Mouse (Mus musculus) hindbrain, embryonic 16.5 days (tissue): Measurements from ENCODE around the gene Zeb2. TPM values are rescaled to one million over a fixed set of nuclear protein-coding genes. Genes with fewer than 3 reads are reported as not detected.

Source experiments
- ATAC-seq: fragments of 200-750 bp; cut with Nextera tagmentation; 2 replicates; pipeline ENCODE4 v1.8.0; 2017; ENCODE audit warnings: moderate TSS enrichment, moderate library complexity
- H3K27ac ChIP-seq: fragments of 300-500 bp; sonication (generic); 2 replicates; pipeline ENCODE4 v1.5.1; 2014; ENCODE audit warnings: low read depth, mild to moderate bottlenecking, control low read depth, low read length, moderate library complexity
- H3K27me3 ChIP-seq: fragments of 300-500 bp; sonication (generic); replicated peaks from 2 replicates; pipeline ENCODE4 v1.6.1; 2014; ENCODE audit warnings: low read length; ENCODE audit not compliant: control insufficient read depth, insufficient read depth
- H3K36me3 ChIP-seq: fragments of 300-500 bp; sonication (generic); 2 replicates; pipeline ENCODE4 v1.6.1; 2014; ENCODE audit warnings: mild to moderate bottlenecking, low read length, moderate library complexity, mixed read lengths; ENCODE audit not compliant: control insufficient read depth, insufficient read depth
- H3K4me1 ChIP-seq: fragments of 300-500 bp; sonication (generic); 2 replicates; pipeline ENCODE4 v1.6.1; 2014; ENCODE audit warnings: low read depth, low read length; ENCODE audit not compliant: control insufficient read depth, insufficient read depth
- H3K4me2 ChIP-seq: fragments of 300-500 bp; sonication (generic); 2 replicates; pipeline ENCODE4 v1.6.1; 2014; ENCODE audit warnings: mild to moderate bottlenecking, low read length, control low read depth, moderate library complexity
- H3K4me3 ChIP-seq: fragments of 300-500 bp; sonication (generic); 2 replicates; pipeline ENCODE4 v1.5.1; 2014; ENCODE audit warnings: mild to moderate bottlenecking, low read length, control low read depth, moderate library complexity
- H3K9ac ChIP-seq: fragments of 300-500 bp; sonication (generic); 2 replicates; pipeline ENCODE4 v1.6.1; 2014; ENCODE audit warnings: low read depth, mild to moderate bottlenecking, control low read depth, low read length, moderate library complexity
- H3K9me3 ChIP-seq: fragments of 300-500 bp; sonication (generic); 2 replicates; pipeline ENCODE4 v1.6.1; 2014; ENCODE audit warnings: mild to moderate bottlenecking, low read length, moderate library complexity; ENCODE audit not compliant: control insufficient read depth
- WGBS: fragments of 180-500 bp; shearing (Covaris S2); extraction: QIAGEN DNeasy Blood & Tissue Kit; methylation state at CpG from one replicate; pipeline ENCODE4 v1.1.7; 2014; 5-methylcytosine and 5-hydroxymethylcytosine counted together
- polyA plus RNA-seq: library from polyadenylated mRNA; unstranded; fragments of >200 nt; fragmentation: Nextera tagmentation; extraction: Ambion mirVana; gene quantifications from 2 replicates; pipeline ENCODE4 v1.2.1, GENCODE M21; 2015

Zeb2 gene
- polyA plus RNA-seq, 1 experiment from 2014 or later = 30.3 TPM

- Histone ChIP-seq H3K4me1 (peaks cover 6% of the 10 kb centered on the region), H3K27me3 (no peaks in the 10 kb centered on the region), H3K9me3 (no peaks in the 10 kb centered on the region), H3K9ac (no peak overlapping the region), H3K36me3 (no peaks in the 10 kb centered on the region), H3K27ac (no peak overlapping the region), H3K4me2 (no peak overlapping the region), H3K4me3 (no peak overlapping the region)
- ATAC-seq = no peak
- WGBS = 73% methylated on average over 4 of the region's 4 CpGs
These were observed 35.6 kb downstream of the Zeb2 start for GRCm38 (mm10) chr2:45081559-45081958.

- no peak for ATAC-seq
- Histone ChIP-seq H3K4me3 (no peak overlapping the region), H3K27me3 (no peaks in the 10 kb centered on the region), H3K9ac (no peak overlapping the region), H3K4me1 (peaks cover 5% of the 10 kb centered on the region), H3K36me3 (no peaks in the 10 kb centered on the region), H3K27ac (no peak overlapping the region), H3K9me3 (no peaks in the 10 kb centered on the region), H3K4me2 (no peak overlapping the region)
- 57% methylated on average over 3 of the region's 3 CpGs for WGBS
These were observed 39.2 kb downstream of the Zeb2 start for GRCm38 (mm10) chr2:45077938-45078487.

- ATAC-seq = no peak
- H3K36me3 ChIP-seq = no peaks in the 10 kb centered on the region
- no peak overlapping the region for H3K9ac ChIP-seq
- H3K4me2 ChIP-seq = no peak overlapping the region
- no peaks in the 10 kb centered on the region for H3K9me3 ChIP-seq
- no peak overlapping the region for H3K4me3 ChIP-seq
- H3K27ac ChIP-seq = no peak overlapping the region
- H3K27me3 ChIP-seq = no peaks in the 10 kb centered on the region
- peaks cover 5% of the 10 kb centered on the region; the same call in 1 of the 2 replicates for H3K4me1 ChIP-seq
- WGBS = 91% methylated on average over 5 of the region's 5 CpGs
These were observed 39.8 kb downstream of the Zeb2 start for GRCm38 (mm10) chr2:45077383-45077782.

DNA sequence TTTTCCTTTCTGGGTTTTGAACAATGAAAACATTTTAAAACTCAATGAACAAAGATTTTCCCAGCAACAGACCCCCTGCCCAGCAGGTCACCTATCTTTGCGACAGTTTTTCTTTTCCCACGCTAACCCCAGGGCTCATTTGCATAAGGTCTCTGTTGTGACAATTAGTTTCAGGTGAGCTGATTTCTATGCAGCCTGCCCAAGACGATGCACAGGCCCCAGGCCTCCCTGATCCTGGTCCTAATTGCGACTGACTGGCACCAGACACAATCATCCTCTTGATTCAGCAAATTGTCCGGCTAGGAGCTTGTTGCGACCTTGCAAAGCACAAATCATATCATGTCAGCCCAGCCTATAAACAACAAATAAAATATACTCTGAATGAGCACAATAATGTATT, 44.2 kb downstream of the Zeb2 start:
- Histone ChIP-seq H3K36me3 (no peaks in the 10 kb centered on the region), H3K27me3 (no peaks in the 10 kb centered on the region), H3K4me1 (peaks cover 3% of the 10 kb centered on the region), H3K4me3 (no peak overlapping the region), H3K4me2 (no peak overlapping the region), H3K9ac (no peak overlapping the region), H3K27ac (no peak overlapping the region), H3K9me3 (no peaks in the 10 kb centered on the region)
- WGBS = 18% methylated on average over 6 of the region's 6 CpGs
- no peak for ATAC-seq

DNA sequence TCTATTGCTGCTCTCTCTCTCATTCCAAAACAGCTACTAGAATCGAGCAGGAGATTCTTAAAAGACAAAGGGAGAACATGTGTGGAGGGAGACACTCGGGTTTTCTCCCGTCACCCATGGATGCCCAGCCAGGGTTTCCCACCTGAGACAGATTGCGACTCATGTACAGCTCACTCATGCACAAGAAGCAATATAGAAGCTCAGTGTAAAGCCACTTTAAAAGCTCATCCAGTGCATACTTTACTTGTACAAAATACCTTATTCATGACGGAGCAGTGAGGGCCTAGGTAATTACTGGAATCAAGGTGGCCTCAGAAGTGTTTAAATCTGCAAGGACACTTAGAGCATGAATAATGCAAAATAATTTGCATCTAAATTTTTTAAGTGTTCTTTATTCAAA, 45.9 kb downstream of the Zeb2 start:
- Histone ChIP-seq H3K27me3 (no peaks in the 10 kb centered on the region), H3K4me2 (no peak overlapping the region), H3K9ac (no peak overlapping the region), H3K36me3 (no peaks in the 10 kb centered on the region), H3K4me1 (peaks cover 7% of the 10 kb centered on the region), H3K27ac (no peak overlapping the region), H3K4me3 (no peak overlapping the region), H3K9me3 (no peaks in the 10 kb centered on the region)
- 50% methylated on average over 5 of the region's 5 CpGs for WGBS
- no peak for ATAC-seq

- H3K4me1 ChIP-seq = peaks cover 7% of the 10 kb centered on the region
- H3K4me3 ChIP-seq = no peak overlapping the region
- WGBS = 55% methylated on average over 6 of the region's 6 CpGs
- H3K9ac ChIP-seq = no peak overlapping the region
- H3K36me3 ChIP-seq = no peaks in the 10 kb centered on the region
- no peak for ATAC-seq
- H3K27ac ChIP-seq = no peak overlapping the region
- no peak overlapping the region for H3K4me2 ChIP-seq
- H3K27me3 ChIP-seq = no peaks in the 10 kb centered on the region
- H3K9me3 ChIP-seq = no peaks in the 10 kb centered on the region
These were observed 46.5 kb downstream of the Zeb2 start for GRCm38 (mm10) chr2:45070612-45071276.

GRCm38 (mm10) chr2:45068792-45069550, 48.2 kb downstream of the Zeb2 start:
- Histone ChIP-seq H3K36me3 (no peaks in the 10 kb centered on the region), H3K4me1 (peaks cover 7% of the 10 kb centered on the region), H3K4me3 (no peak overlapping the region), H3K4me2 (no peak overlapping the region), H3K27ac (no peak overlapping the region), H3K9me3 (no peaks in the 10 kb centered on the region), H3K27me3 (no peaks in the 10 kb centered on the region), H3K9ac (no peak overlapping the region)
- no peak for ATAC-seq
- 61% methylated on average over 7 of the region's 7 CpGs for WGBS

DNA sequence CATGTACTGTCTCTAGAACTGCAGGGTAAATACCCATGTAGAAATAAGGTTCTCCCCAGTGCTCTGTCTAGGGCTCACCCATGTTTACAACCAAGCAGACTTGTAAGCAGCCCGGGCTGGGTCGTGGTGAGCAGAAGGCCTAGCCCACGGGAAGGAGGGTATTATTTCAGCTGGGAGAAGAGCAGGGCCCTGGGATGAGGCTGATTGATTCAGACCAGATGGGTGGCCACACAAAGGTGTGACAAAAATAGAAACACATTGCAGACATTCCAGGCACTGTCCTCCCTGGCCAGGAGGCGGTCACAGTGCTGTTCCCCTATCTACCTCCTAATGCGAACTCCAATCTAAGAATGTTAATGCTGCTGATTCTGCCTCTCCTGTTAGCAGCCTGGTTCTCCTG, 50.1 kb downstream of the Zeb2 start:
- no peak overlapping the region for H3K9ac ChIP-seq
- peaks cover 9% of the 10 kb centered on the region for H3K4me1 ChIP-seq
- H3K4me3 ChIP-seq = no peak overlapping the region
- ATAC-seq = no peak
- 31% methylated on average over 5 of the region's 5 CpGs for WGBS
- H3K4me2 ChIP-seq = no peak overlapping the region
- H3K27ac ChIP-seq = no peak overlapping the region
- no peaks in the 10 kb centered on the region for H3K36me3 ChIP-seq
- no peaks in the 10 kb centered on the region for H3K9me3 ChIP-seq
- no peaks in the 10 kb centered on the region for H3K27me3 ChIP-seq

- Histone ChIP-seq H3K9me3 (no peaks in the 10 kb centered on the region), H3K9ac (no peak overlapping the region), H3K36me3 (no peaks in the 10 kb centered on the region), H3K27me3 (no peaks in the 10 kb centered on the region), H3K4me2 (no peak overlapping the region), H3K27ac (no peak overlapping the region), H3K4me1 (peaks cover 16% of the 10 kb centered on the region), H3K4me3 (no peak overlapping the region)
- WGBS = 17% methylated on average over 7 of the region's 7 CpGs
- ATAC-seq = no peak
These were observed 53.8 kb downstream of the Zeb2 start for GRCm38 (mm10) chr2:45063300-45063890.
